8 mouse cellular contexts compared by ENCODE assay signal in genomic region chr2:148045937-148046798, GRCm38 (mm10). TPM values are rescaled to one million over a fixed set of nuclear protein-coding genes. Genes with fewer than 3 reads are reported as not detected.
A peak's percentile ranks its signal among the peaks of the same experiment; 100 is the strongest.
DNase-seq lines count a peak whose midpoint lies in the region; ATAC-seq and TF ChIP-seq lines count a peak whose summit lies in the region.

No protein-coding gene starts in this region.

- H3K4me3 ChIP-seq in forebrain, embryonic 15.5 days: peak overlapping the region; percentile 20; the same call in 1 of the 2 replicates
- peak overlapping the region; percentile 40 for H3K4me3 ChIP-seq in limb, embryonic 13.5 days
- H3K4me3 ChIP-seq in midbrain, embryonic 15.5 days: peak overlapping the region; percentile 19
- H3K4me3 ChIP-seq in thymus, adult 2 months (ENCODE audit: control insufficient read depth, insufficient read depth, low read length): no peak overlapping the region

- H3K9ac ChIP-seq in forebrain, embryonic 15.5 days (replicated peaks): no peak overlapping the region
- H3K9ac ChIP-seq in limb, embryonic 13.5 days: no peak overlapping the region
- no peak overlapping the region for H3K9ac ChIP-seq in midbrain, embryonic 15.5 days

- H3K4me1 ChIP-seq in forebrain, embryonic 15.5 days: peaks cover 29% of the 10 kb centered on the region
- peaks cover 31% of the 10 kb centered on the region for H3K4me1 ChIP-seq in limb, embryonic 13.5 days
- H3K4me1 ChIP-seq in midbrain, embryonic 15.5 days: peaks cover 16% of the 10 kb centered on the region
- no peaks in the 10 kb centered on the region for H3K4me1 ChIP-seq in thymus, adult 2 months (replicated peaks; ENCODE audit: control insufficient read depth, insufficient read depth, low read length)

- no peaks in the 10 kb centered on the region for H3K9me3 ChIP-seq in forebrain, embryonic 15.5 days
- no peaks in the 10 kb centered on the region; the same call in 1 of the 2 replicates for H3K9me3 ChIP-seq in limb, embryonic 13.5 days
- H3K9me3 ChIP-seq in midbrain, embryonic 15.5 days: no peaks in the 10 kb centered on the region

- ATAC-seq in forebrain, embryonic 15.5 days (replicated peaks): no peak; the same call in 1 of the 2 replicates
- ATAC-seq in limb, embryonic 13.5 days (ENCODE audit: low FRiP score, low read depth): 0 out of 2 replicates have a peak, but pooled peaks have one; percentile 16
- peak; percentile 58 for ATAC-seq in midbrain, embryonic 15.5 days (replicated peaks)

- peaks cover 99% of the 10 kb centered on the region for H3K27me3 ChIP-seq in forebrain, embryonic 15.5 days
- H3K27me3 ChIP-seq in limb, embryonic 13.5 days: peaks cover 100% of the 10 kb centered on the region
- peaks cover 91% of the 10 kb centered on the region for H3K27me3 ChIP-seq in midbrain, embryonic 15.5 days (replicated peaks)
- peaks cover 27% of the 10 kb centered on the region for H3K27me3 ChIP-seq in thymus, adult 2 months (ENCODE audit: control insufficient read depth, insufficient read depth, low read length)

- peak overlapping the region; percentile 22; the same call in 1 of the 2 replicates for H3K4me2 ChIP-seq in forebrain, embryonic 15.5 days (replicated peaks)
- peak overlapping the region; percentile 60 for H3K4me2 ChIP-seq in limb, embryonic 13.5 days (replicated peaks)
- H3K4me2 ChIP-seq in midbrain, embryonic 15.5 days: peak overlapping the region; percentile 40

- no peak for TF ChIP-seq POLR2A in thymus, adult 2 months (IDR thresholded peaks at IDR 0.05; ENCODE audit: control insufficient read depth, extremely low read depth, insufficient read depth, low read length, poor library complexity)

- under 1% methylated on average over 64 of the region's 65 CpGs for WGBS in forebrain, embryonic 15.5 days
- under 1% methylated on average over 64 of the region's 65 CpGs for WGBS in limb, embryonic 13.5 days
- WGBS in midbrain, embryonic 15.5 days: 1% methylated on average over 60 of the region's 65 CpGs
- 3% methylated on average over 58 of the region's 65 CpGs for WGBS in thymus, adult 2 months

- no peak for TF ChIP-seq CTCF in thymus, adult 2 months (IDR thresholded peaks at IDR 0.05; ENCODE audit: borderline replicate concordance, control insufficient read depth, extremely low read depth, insufficient read depth, low read length, poor library complexity)

- no peaks in the 10 kb centered on the region for H3K36me3 ChIP-seq in forebrain, embryonic 15.5 days
- no peaks in the 10 kb centered on the region for H3K36me3 ChIP-seq in limb, embryonic 13.5 days
- H3K36me3 ChIP-seq in midbrain, embryonic 15.5 days (replicated peaks): no peaks in the 10 kb centered on the region
- H3K36me3 ChIP-seq in thymus, adult 2 months (ENCODE audit: control insufficient read depth, insufficient read depth, low read length): no peaks in the 10 kb centered on the region

- no peak overlapping the region for H3K27ac ChIP-seq in forebrain, embryonic 15.5 days (replicated peaks)
- no peak overlapping the region for H3K27ac ChIP-seq in limb, embryonic 13.5 days
- H3K27ac ChIP-seq in midbrain, embryonic 15.5 days: no peak overlapping the region
- no peak overlapping the region for H3K27ac ChIP-seq in thymus, adult 2 months (ENCODE audit: control insufficient read depth, insufficient read depth, low read length)

- DNase-seq in cerebellum, postnatal 10 days: peak; percentile 13 to 25
- DNase-seq in cerebellum, postnatal 14 days: no peak
- no peak for DNase-seq in layer of hippocampus, adult 18-20 months (ENCODE audit: low spot score in 2 of 2)
- DNase-seq in embryo, embryonic 11 days: no peak
- DNase-seq in thymus, adult 2 months: no peak

RNA-seq across cellular contexts. Expression of gene Foxa2, which starts 0.6 kb away (rescaled TPM):
- polyA plus RNA-seq in forebrain, embryonic 15.5 days (2015; fragmentation: Nextera tagmentation; extraction: Ambion mirVana): not detected in 2 replicates
- 0.06 TPM in 1 of 2 replicates, not detected in the other for polyA plus RNA-seq in limb, embryonic 13.5 days (2015; fragmentation: Nextera tagmentation; extraction: Ambion mirVana)
- polyA plus RNA-seq in midbrain, embryonic 15.5 days (2015; fragmentation: Nextera tagmentation; extraction: Ambion mirVana): 5.2 and 6.1 TPM in 2 replicates
- total RNA-seq in layer of hippocampus, adult 18-20 months (2021): not detected
- 0.55 and 1.2 TPM in 2 replicates for polyA plus RNA-seq in thymus, adult 2 months (2012; rRNA removed)

Comparison
In these comparisons a context has a peak if more than half of its experiments do, and no peak if none do; other contexts are left out.
1. DNase-seq: peak in cerebellum, postnatal 10 days (2 of 2); none in cerebellum, postnatal 14 days (0 of 2), layer of hippocampus, adult 18-20 months (0 of 2), embryo, embryonic 11 days (single experiment) and thymus, adult 2 months (single experiment).
2. Peak in every context shown above with its lines, with median percentiles within 50 percentile points of each other: H3K4me2 ChIP-seq.